Mouse (Mus musculus): Measurements from ENCODE around the gene Col17a1. TPM values are rescaled to one million over a fixed set of nuclear protein-coding genes. Genes with fewer than 3 reads are reported as not detected.

The Col17a1 gene
- total RNA-seq, 2 experiments from 2014 or later: not detected

DNA sequence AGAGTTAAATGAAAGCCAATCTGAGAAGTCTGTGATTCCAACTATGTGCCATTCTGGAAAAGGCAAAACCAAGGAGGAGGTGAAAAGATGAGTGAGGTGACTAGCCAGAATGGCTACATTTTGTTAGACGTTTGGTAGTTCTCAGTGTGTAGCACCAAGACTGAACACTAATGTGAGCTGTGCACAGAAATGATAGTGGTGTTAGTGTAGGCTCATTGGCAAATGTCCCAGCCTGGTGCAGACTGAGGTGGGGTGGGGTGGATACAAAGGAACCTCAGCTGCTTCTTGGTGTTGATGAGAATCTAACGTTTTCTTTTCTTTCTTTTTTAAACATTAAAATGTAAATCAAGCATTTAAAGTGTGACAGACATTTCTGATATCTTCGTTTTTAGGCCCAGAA is 83.4 kb downstream of the Col17a1 start:
- no peak for DNase-seq (ENCODE audit: low spot score in 2 of 2)

Other genes starting within 250 kb of the Col17a1 start
- gene Sh3pxd2a, start 227.7 kb downstream of the Col17a1 start, total RNA-seq (2021): 100 to 1,000 TPM in 1 of 2 experiments, 10 to 100 TPM in 1; 55.1 to 103 TPM
- 1 to 10 TPM; 8.8 to 9.3 TPM for gene Stn1, start 154.6 kb downstream of the Col17a1 start, total RNA-seq (2021)
- 10 to 100 TPM; 30.2 to 36.4 TPM for gene Slk, start 112.4 kb downstream of the Col17a1 start, total RNA-seq (2021)
- gene Sfr1, start 39.6 kb upstream of the Col17a1 start, total RNA-seq (2021): 10 to 100 TPM; 66.8 to 84.5 TPM
- gene Gsto1, start 162.9 kb upstream of the Col17a1 start, total RNA-seq (2021): 100 to 1,000 TPM in 1 of 2 experiments, 10 to 100 TPM in 1; 82.8 to 101 TPM
- gene Gsto2, start 173.4 kb upstream of the Col17a1 start, total RNA-seq (2021): 1 to 10 TPM; 2.1 to 3.1 TPM
- gene Cfap43, start 227.2 kb upstream of the Col17a1 start, total RNA-seq (2021): not detected
- gene Itprip, start 227.2 kb upstream of the Col17a1 start, total RNA-seq (2021): 10 to 100 TPM; 16.8 to 17.7 TPM
- under 1 TPM in 1 of 2 experiments, not detected in 1; 0.10 TPM for gene Cfap58, start 245.6 kb upstream of the Col17a1 start, total RNA-seq (2021)